Mouse (Mus musculus) intestine, embryonic 14.5 days (tissue): Measurements from ENCODE around the gene Rasl11b. TPM values are rescaled to one million over a fixed set of nuclear protein-coding genes. Genes with fewer than 3 reads are reported as not detected.
A peak's percentile ranks its signal among the peaks of the same experiment; 100 is the strongest.

Experiments
- ATAC-seq: fragments of 200-750 bp; cut with Nextera tagmentation; replicated peaks from 2 replicates; pipeline ENCODE4 v1.8.0; 2017; ENCODE audit warnings: low read depth, moderate number of reproducible peaks, moderate TSS enrichment, moderate library complexity; ENCODE audit not compliant: low FRiP score, low TSS enrichment
- DNase-seq: peaks from one replicate; pipeline ENCODE4 v3.0.0-alpha.2; 2018; ENCODE audit warnings: low spot score
- H3K27ac ChIP-seq: fragments of 300-500 bp; sonication (generic); 2 replicates; pipeline ENCODE4 v1.5.1; 2014; ENCODE audit warnings: low read depth, mild to moderate bottlenecking, control low read depth
- H3K27me3 ChIP-seq: fragments of 300-500 bp; sonication (generic); replicated peaks from 2 replicates; pipeline ENCODE4 v1.6.1; 2014; ENCODE audit warnings: low read length, control low read depth; ENCODE audit not compliant: control insufficient read depth, insufficient read depth
- H3K36me3 ChIP-seq: fragments of 300-500 bp; sonication (generic); 2 replicates; pipeline ENCODE4 v1.6.1; 2014; ENCODE audit warnings: low read length, control low read depth; ENCODE audit not compliant: control insufficient read depth, insufficient read depth
- H3K4me1 ChIP-seq: fragments of 300-500 bp; sonication (generic); replicated peaks from 2 replicates; pipeline ENCODE4 v1.6.1; 2014; ENCODE audit warnings: low read length, control low read depth, mixed read lengths; ENCODE audit not compliant: control insufficient read depth, insufficient read depth
- H3K4me2 ChIP-seq: fragments of 300-500 bp; sonication (generic); 2 replicates; pipeline ENCODE4 v1.6.1; 2014; ENCODE audit warnings: low read length
- H3K4me3 ChIP-seq: fragments of 300-500 bp; sonication (generic); 2 replicates; pipeline ENCODE4 v1.5.1; 2014; ENCODE audit warnings: low read depth, low read length, control low read depth, mixed read lengths
- H3K9ac ChIP-seq: fragments of 300-500 bp; sonication (generic); 2 replicates; pipeline ENCODE4 v1.6.1; 2014; ENCODE audit warnings: mild to moderate bottlenecking, low read length
- H3K9me3 ChIP-seq: fragments of 300-500 bp; sonication (generic); 2 replicates; pipeline ENCODE4 v1.6.1; 2016; ENCODE audit warnings: low read length, control low read depth; ENCODE audit not compliant: control insufficient read depth
- WGBS: fragments of 180-500 bp; shearing (Covaris S2); extraction: QIAGEN DNeasy Blood & Tissue Kit; methylation state at CpG from one replicate; pipeline ENCODE4 v1.1.7; 2014; 5-methylcytosine and 5-hydroxymethylcytosine counted together
- polyA plus RNA-seq: library from polyadenylated mRNA; unstranded; fragments of >200 nt; fragmentation: Nextera tagmentation; extraction: Ambion mirVana; gene quantifications from 2 replicates; pipeline ENCODE4 v1.2.1, GENCODE M21; 2014

Gene Rasl11b
- polyA plus RNA-seq, 1 experiment from 2014 or later, result 39.6 TPM

DNA sequence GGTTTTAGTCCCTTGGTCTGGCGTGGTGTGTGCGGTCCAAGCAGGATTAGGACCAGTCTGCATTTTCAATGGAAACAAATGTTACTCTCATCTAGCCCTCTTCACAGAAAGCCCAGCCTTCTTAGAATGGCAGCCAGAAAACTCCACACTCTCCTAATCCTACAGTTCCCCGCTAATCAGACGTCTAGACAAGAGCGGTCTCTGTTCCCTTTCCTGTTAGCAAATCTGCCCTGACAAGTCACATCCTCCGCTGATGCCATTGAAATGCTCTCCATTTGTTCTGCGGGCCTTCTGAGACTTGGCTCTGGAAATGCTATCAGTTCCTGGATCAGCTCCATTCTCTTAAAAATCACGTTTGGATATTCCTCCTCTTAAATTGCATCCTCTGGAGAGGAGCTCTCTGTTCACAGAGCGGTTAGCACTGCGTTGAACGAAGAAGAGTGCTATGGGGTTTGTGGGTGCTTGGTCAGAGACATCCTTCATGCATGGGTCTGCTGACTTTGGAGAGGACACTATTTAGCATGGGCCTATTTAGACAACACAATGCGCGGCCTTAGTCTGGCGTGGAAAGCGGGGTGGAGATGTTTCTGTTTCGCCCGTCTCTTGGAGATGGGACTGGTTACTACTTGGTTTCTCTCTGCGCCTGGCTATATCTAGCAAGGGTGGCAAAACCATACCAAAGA lies 21.8 kb upstream of the Rasl11b start:
- DNase-seq (no peak), ATAC-seq (no peak)
- peak overlapping the region; percentile 17; the same call in 1 of the 2 replicates for H3K27ac ChIP-seq

DNA sequence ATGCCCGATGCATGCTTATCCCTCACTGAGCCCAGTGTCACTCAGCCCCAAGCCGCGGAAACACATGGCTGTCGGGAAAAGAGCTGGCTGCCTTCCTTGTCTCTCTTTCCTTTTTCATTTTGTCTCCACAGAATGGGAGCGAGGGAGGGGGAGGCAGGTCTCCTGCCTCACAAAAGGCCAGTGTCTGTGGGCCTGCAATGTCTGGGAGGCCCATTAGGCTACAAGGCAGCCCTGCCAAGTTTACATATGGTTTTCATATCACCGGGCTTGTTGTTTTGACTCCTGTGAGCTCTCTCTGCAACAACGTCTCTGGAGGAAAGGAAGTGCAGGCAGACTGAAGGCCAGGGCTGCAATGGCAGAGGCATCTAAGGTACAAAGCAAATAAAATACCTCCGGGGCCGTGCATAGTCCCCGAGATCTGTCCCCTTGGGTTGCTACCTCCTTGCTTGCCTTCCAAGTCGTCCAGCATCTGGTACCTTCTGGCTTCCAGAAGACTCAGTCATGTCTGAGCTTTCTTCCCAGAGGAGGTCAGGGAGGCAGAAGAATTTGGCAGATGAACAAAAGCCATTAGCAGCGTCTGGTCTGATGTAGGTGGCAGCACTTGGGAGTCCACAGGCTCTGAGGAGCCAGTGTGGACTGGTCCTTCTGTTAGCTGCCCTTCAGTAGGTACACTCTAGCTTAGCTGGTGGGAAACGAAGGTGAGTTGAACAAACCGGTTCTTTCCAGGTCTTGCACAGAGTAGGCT lies 19.4 kb upstream of the Rasl11b start:
- H3K4me3 ChIP-seq, result no peak overlapping the region
- H3K27ac ChIP-seq, result peak overlapping the region; percentile 61
- ATAC-seq (no peak), DNase-seq (no peak)
- 29% methylated on average over 14 of the region's 14 CpGs for WGBS
- H3K9ac ChIP-seq, result no peak overlapping the region
- H3K36me3 ChIP-seq, result no peaks in the 10 kb centered on the region
- no peak overlapping the region for H3K4me2 ChIP-seq
- no peaks in the 10 kb centered on the region for H3K9me3 ChIP-seq
- peaks cover 19% of the 10 kb centered on the region for H3K4me1 ChIP-seq
- H3K27me3 ChIP-seq, result no peaks in the 10 kb centered on the region

More for the DNA sequence above, 21.8 kb upstream of the Rasl11b start:
- H3K27me3 ChIP-seq, result no peaks in the 10 kb centered on the region
- no peaks in the 10 kb centered on the region for H3K9me3 ChIP-seq
- no peak overlapping the region for H3K4me3 ChIP-seq
- no peak overlapping the region for H3K4me2 ChIP-seq
- H3K9ac ChIP-seq, result no peak overlapping the region
- no peaks in the 10 kb centered on the region for H3K36me3 ChIP-seq
- H3K4me1 ChIP-seq, result peaks cover 19% of the 10 kb centered on the region
- WGBS, result 63% methylated on average over 18 of the region's 18 CpGs

DNA sequence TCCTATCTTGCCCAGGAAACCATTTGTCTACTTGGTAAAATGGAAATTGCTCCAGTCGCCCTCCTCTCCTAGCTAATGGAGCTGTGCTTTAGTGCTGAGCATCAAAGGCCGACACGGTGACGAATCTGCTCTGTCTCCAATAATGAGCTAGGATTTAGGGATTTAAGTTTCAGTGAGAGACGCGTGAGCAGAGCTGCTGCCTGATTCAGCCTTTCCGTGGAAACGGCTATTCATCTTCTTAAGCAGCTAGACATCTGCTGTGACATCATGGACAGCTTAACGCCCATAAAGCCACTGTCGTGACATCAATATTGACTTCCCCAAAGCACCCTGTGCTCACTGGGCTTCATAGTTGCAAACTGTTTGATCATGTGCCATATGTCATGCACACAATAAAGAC lies 14.9 kb upstream of the Rasl11b start:
- H3K27me3 ChIP-seq, result no peaks in the 10 kb centered on the region
- no peaks in the 10 kb centered on the region for H3K9me3 ChIP-seq
- H3K4me1 ChIP-seq, result peaks cover 10% of the 10 kb centered on the region
- H3K4me2 ChIP-seq, result no peak overlapping the region
- DNase-seq (no peak), ATAC-seq (no peak)
- 35% methylated on average over 10 of the region's 10 CpGs for WGBS
- no peak overlapping the region for H3K27ac ChIP-seq
- no peak overlapping the region for H3K4me3 ChIP-seq
- H3K36me3 ChIP-seq, result no peaks in the 10 kb centered on the region
- H3K9ac ChIP-seq, result no peak overlapping the region

DNA sequence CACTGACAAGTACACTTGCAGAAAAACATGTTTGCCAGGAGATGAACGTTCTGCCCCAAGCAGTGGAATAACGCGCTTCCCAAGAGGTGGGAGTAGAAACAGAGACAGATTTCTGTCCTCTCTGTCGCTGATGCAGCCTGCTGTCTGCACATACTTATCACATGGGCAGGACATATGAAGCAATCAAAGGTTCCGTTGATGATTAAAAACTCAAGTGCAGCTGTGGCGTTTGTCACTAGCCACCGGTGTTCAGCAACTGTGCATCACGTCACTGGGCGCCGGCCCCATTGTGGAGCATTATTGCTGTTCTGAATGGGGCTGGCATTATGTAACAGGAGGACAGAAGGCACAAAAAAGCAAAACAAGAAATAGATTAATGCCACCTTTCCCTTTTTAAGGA lies 12.0 kb upstream of the Rasl11b start:
- H3K4me1 ChIP-seq, result no peaks in the 10 kb centered on the region
- H3K36me3 ChIP-seq, result no peaks in the 10 kb centered on the region
- H3K4me3 ChIP-seq, result no peak overlapping the region
- no peak overlapping the region for H3K27ac ChIP-seq
- no peak for ATAC-seq
- no peak overlapping the region for H3K9ac ChIP-seq
- 58% methylated on average over 10 of the region's 10 CpGs for WGBS
- H3K27me3 ChIP-seq, result no peaks in the 10 kb centered on the region
- H3K9me3 ChIP-seq, result no peaks in the 10 kb centered on the region
- no peak overlapping the region for H3K4me2 ChIP-seq
- no peak for DNase-seq

DNA sequence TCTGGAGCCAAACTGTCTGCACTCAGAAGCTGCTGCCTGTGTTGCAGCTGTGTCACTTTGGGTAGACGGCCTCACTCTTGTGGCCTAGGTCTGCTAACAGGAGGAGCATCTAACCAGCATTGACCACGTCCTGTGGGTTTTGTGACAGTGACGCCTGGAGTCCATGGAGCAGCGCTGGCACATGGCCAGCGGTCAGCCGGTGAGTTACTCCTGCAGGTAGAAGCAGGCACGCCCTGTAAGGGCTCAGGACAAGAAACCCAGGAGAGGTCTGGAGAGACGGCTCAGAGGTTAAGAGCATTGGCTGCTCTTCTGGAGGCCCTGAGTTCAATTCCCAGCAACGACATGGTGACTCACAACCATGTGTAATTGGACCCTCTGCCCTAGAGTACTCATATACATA lies 10.5 kb upstream of the Rasl11b start:
- Histone ChIP-seq H3K4me1 (no peaks in the 10 kb centered on the region), H3K27ac (no peak overlapping the region), H3K4me2 (no peak overlapping the region), H3K4me3 (no peak overlapping the region), H3K9me3 (no peaks in the 10 kb centered on the region), H3K36me3 (no peaks in the 10 kb centered on the region), H3K9ac (no peak overlapping the region), H3K27me3 (no peaks in the 10 kb centered on the region)
- 61% methylated on average over 9 of the region's 9 CpGs for WGBS
- no peak for DNase-seq
- no peak for ATAC-seq

DNA sequence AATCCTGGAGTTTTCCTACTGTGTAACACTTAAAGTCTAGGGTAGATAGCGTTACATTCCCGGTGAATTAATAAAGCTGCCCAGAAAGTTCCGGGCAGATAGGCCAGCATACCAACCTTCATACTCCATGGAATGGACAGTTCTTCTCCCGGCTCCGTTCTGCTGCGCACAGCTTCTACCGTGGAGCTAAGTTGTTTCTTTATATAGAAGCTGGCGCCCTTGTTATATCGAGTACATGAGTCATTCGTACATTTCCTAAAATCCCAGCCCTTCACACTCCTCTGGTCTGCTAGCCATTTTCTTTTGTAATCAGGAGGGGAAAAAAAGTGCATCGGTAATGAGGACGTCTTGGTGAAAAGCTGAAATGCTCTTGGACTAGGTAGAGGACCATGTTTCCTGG lies 7.0 kb upstream of the Rasl11b start:
- H3K9me3 ChIP-seq, result no peaks in the 10 kb centered on the region
- H3K4me3 ChIP-seq, result no peak overlapping the region
- H3K27me3 ChIP-seq, result no peaks in the 10 kb centered on the region
- H3K4me2 ChIP-seq, result no peak overlapping the region
- no peak overlapping the region for H3K27ac ChIP-seq
- no peaks in the 10 kb centered on the region for H3K36me3 ChIP-seq
- no peak overlapping the region for H3K9ac ChIP-seq
- 91% methylated on average over 12 of the region's 12 CpGs for WGBS
- ATAC-seq (no peak), DNase-seq (no peak)
- peaks cover 5% of the 10 kb centered on the region; the same call in 1 of the 2 replicates for H3K4me1 ChIP-seq

DNA sequence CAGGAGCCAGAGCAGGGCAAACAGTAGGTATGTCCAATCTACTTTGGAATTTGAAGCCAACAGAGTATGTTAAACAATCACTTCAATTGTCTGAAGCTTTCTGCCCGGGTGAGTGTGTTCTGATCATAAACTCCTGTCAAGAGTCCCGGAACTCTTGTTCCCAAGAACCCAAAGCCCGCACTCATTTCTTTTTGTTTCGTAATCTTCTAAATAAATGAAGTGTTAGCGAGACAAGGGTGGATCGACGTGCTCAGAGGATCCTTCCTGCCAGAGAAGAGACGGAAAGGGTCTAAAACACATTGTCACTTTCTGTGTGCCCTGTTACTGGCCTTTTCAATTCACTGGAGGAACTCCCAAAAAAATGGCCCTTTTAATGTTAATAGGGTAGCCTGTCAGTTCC lies 6.2 kb upstream of the Rasl11b start:
- H3K9me3 ChIP-seq, result no peaks in the 10 kb centered on the region
- H3K4me3 ChIP-seq, result no peak overlapping the region
- DNase-seq, result no peak
- no peaks in the 10 kb centered on the region for H3K36me3 ChIP-seq
- no peak for ATAC-seq
- H3K27ac ChIP-seq, result no peak overlapping the region
- no peak overlapping the region for H3K4me2 ChIP-seq
- peaks cover 8% of the 10 kb centered on the region for H3K4me1 ChIP-seq
- H3K9ac ChIP-seq, result no peak overlapping the region
- WGBS, result 70% methylated on average over 8 of the region's 8 CpGs
- H3K27me3 ChIP-seq, result no peaks in the 10 kb centered on the region

DNA sequence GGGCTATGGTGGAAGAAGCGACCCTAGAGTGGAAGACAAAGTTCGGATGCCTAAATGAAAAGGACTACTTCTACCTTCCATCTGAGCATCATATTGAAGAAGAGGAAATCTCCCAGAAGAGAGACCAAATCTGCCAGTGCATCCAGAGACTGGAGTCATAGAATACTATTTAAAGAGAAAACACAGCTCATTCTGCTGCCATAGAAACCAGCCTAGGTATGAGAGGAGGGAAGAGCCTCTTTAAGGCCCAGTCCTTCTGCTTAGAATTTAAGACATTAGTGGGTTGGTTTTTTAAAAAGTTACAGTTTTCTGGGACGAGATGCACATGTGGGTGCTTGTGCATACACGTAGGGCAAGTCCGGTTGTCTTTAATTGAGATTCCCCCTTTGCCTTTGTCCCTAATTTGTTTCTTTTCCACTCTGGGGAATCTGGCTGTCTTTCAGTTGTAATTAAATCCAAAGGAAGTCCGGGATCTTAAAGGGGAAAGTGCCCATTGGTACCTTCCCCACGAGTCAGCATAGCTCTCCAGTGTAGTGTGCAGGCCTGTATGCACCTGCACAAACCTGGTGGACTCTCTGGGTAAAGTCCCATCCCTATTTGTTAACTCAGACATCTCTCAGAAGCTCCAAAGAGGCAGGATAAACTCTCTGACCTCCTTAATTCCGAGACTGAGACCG lies 5.5 kb upstream of the Rasl11b start:
- ATAC-seq (no peak), DNase-seq (no peak)
- H3K27ac ChIP-seq, result no peak overlapping the region
- H3K4me2 ChIP-seq, result no peak overlapping the region
- H3K4me1 ChIP-seq, result peaks cover 16% of the 10 kb centered on the region
- H3K9me3 ChIP-seq, result no peaks in the 10 kb centered on the region
- no peak overlapping the region for H3K4me3 ChIP-seq
- H3K27me3 ChIP-seq, result no peaks in the 10 kb centered on the region
- 68% methylated on average over 9 of the region's 9 CpGs for WGBS
- H3K9ac ChIP-seq, result no peak overlapping the region
- H3K36me3 ChIP-seq, result no peaks in the 10 kb centered on the region
